Mouse (Mus musculus): Measurements from ENCODE around the gene Rab13.
A peak's percentile ranks its signal among the peaks of the same experiment; 100 is the strongest.
"Not testable (repeated sequence)": the region's sequence is repeated elsewhere in the genome, so short reads cannot be mapped to it uniquely, and the experiment has no call there.

The Rab13 gene

DNA sequence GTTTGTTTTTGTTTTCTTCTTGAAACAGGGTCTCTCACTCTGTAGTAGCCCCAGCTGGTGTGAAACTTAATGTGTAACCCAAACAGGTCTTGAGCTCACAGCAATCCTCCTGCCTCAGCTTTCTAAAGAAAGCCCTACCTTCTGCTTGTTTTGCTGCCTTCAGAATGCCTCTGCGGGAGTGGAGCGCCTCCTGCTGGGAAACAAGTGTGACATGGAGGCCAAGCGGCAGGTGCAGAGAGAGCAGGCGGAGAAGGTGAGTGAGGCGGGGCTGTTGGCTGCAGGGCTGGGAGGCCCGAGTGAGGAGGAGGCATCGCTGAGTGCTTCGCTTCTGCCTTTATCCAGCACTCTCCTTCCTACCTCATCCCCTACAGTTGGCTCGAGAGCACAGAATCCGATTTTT lies 10.8 kb downstream of the Rab13 start:
- DNase-seq (ENCODE audit: inconsistent ontology term): no peak

DNA sequence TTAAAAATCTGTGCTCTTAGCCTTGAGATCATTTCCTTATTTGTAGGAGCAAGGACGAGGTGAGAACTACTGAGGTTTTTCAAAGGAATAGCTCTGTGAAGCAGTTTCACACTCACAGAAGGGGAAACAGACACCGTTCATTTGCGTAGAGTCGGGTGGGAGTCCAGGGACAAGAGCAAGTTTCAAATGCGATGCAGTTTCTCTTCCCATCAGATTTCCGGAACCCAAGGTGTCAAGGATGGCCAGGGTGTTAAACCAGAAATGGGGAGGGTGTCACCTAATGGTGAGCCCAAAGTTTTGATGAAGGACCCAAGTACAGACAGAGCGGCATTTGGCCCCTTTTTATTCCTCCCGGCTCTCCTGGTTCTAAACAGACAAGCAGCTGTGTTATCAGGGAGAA lies 17.6 kb downstream of the Rab13 start:
- DNase-seq (ENCODE audit: inconsistent ontology term): no peak

DNA sequence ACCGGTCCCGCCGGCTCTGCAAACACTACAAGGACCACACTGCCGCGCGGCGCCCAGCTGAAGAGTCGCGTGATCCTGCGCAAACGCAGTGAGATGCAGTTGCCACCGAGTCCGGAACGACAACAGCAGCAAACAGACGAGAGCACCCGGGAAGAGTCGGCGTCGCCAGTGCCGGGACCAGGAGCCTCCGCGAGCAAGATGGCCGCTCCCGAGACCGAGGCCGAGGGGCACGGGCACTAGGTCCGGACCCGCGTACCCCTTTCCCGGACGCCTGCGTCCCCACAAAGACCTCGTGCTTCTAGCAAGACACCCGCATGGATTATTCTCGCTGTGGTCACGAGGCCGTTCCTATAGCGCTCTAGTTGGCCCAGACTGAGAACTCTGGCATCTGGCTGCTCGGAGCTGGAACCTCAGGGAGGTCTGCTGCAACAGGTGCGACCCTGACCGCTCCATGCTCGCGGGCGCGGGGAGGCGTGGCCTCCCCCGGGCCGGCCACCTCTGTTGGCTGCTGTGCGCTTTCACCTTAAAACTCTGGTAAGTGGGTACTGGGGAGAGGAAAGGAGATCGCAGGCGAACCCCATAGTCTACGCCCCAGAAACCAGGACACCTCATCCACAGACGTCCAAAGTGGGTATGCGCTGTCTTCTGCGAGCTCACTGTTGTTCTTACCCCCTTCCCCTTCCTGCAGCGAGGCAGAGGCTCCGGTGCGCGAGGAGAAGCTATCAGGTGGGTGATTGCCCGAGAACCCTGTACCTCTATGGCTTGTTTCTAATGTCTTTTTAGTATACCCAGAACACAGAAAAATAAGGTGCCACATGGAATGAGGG lies 18.2 kb downstream of the Rab13 start, which contains the start of gene Jtb:
Gene Jtb, plus strand, starts transcription at position 91 of the 827 bp plus-strand sequence.
- peak; percentile 91 for DNase-seq (ENCODE audit: inconsistent ontology term)

DNA sequence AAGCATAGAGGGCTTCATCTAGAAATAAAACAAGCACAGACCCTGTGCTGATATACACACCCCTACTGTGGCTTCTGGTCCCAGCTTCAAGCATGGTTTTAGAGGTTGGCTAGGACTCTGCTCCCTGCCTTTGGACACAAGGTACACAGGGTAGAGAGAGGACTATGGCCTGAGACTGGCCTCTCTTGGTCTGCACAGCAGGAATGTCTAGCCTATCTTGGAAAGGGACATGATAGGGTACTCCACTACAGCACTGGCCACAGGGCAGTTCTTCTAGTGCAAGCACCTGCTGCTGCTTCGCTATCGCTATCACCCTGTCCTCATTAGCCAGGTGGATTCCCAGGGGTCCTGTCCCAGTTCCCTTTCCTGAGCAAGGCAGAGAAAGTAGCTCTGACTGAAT lies 27.8 kb downstream of the Rab13 start:
- DNase-seq (ENCODE audit: inconsistent ontology term): no peak

DNA sequence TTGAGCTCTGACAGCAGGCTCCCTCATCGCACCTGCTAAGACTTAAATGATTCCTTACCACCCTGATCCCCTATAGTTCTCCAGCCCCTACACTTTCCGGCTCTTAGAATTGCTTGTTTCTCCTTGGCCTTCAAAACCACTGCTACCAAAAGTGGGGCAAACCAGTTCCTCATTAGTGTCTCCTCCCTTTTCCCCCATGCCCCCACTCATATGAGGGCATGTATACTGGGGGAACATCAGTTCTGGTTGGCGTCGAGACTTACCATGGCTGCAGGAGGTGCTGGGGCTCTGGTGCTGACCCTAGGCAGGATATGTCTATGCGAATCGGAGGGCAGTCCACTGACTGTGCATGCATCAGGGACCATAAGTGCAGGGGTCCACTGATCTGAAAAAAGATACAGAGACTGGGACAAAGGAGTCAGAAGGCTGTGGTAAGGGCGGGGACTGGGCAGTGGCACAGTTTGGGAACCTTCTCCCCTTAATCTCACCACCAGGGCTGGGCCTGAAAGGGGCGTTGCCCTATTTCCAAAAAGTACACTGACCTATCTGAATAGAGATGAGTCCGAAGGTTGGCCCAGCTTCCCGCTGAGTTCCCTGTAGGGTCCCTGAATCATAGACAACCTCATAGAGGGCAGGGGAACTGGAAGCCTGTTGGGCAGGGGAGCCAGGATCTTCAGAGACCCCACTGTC lies 28.3 kb downstream of the Rab13 start:
- no peak for DNase-seq (ENCODE audit: inconsistent ontology term)

DNA sequence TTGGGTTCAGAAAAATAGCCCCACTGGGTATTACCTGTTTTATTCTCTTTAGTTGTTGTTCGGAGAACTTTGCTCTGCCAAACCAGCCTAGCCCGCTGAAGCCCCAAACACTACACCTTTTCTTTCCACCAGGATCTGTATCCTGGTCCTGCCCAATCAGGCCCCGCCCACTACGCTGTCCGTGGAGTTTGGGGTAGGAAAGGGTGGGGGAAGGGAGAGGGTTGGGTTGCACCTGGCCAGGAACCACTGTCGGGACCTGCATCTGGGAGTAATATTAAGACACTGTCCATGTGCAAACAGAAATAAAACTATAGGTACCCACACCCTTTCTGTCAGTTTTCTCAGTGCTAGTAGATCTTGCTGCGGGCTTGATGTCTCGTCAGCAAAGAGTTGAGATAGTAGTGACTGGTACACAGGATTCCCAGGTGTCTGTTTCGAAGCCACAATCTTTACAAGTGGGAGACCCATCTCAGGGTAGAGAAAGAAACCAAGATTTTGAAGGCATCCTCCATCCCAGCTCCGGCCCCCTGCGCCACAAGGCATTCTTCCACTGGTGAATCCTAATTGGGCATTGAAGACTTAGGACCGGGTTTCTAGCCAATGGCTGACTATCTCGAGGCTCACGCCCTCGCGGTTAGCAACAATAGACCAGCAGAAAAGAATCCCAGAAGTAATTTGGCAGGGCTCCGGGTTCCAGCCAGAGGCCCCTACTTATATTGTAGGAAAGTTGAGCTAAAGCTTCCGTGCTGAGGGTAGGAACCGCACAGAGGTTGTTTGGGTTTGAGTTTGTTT lies 29.7 kb downstream of the Rab13 start, which contains the start of gene Creb3l4:
Gene Creb3l4, minus strand, starts transcription at position 529 of the 792 bp plus-strand sequence.
- DNase-seq (ENCODE audit: inconsistent ontology term): peak; percentile 84

DNA sequence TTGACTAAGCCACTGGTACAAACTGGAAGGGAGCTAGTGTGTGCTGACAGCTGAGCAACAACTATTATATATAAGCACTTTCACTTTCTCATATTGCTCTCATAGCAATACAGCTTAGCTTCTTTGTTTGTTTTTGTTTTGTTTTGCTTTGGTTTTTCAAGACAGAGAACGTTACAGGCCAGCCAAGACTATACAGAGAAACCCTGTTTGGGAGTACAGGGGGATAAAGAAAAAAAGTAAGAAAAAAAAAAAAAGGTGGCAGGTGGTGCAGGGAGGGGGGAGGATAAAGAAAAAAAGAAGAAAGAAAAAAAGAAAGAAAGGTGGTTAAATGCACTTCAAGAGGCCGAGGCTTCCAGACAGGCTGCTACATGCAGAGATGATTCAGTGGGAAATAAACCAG lies 31.9 kb downstream of the Rab13 start:
- no peak for DNase-seq (ENCODE audit: inconsistent ontology term)

DNA sequence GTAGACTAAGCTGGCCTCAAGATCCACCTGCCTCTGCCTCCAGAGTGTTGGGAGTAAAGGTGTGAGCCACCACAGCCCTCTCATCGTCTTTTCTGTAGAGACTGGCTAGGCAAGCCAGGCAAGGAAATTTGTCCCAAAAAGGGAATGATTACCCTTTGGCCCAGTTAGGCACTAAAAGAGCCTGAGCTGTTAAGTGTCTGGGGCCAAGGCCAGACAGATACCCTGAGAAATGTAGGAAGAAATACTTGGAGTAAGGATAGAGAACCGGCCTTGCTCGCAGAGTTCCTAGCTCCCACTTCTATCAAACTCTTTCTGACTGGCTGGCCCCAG lies 34.1 kb downstream of the Rab13 start:
- DNase-seq (ENCODE audit: inconsistent ontology term): no peak

DNA sequence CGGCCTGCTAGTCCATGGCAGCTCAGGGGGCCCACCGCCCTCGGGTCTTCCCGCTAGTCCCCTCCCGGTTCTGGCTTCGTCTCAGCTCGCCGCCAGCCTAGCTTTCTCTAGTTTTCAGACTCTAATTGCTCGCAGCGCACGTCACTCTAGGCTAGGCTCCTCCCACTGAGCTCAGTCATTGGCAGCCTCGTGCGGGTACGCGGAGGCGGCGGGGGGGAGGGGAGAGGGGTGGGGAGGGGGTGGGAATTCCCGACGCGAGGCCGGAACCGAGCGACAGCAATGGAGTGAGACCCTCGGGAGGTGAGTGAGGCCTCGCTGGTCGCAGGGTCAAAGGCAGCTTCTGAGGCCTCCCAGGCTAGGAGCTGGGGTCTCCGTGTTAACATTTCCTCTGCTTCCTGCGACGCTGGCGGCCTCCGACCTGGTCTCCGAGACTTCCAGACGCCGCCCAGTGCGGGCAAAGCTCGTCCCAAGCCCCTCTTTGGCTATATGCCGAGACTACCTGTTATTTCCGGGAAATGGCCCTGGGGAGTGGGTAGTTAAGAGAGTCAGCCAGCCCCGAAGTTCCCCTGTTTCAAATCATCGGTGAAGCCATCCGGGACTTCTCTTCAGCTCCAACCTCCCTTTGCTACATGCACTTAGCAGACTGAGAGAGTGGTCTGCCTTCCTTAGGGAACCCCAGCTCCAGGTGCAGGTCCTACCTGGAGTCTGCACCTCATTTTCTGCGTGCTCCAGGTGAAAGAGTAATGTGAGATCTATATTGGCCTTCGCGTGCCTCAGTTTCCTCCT lies 34.7 kb downstream of the Rab13 start, which contains the start of gene Slc39a1:
Gene Slc39a1, plus strand, starts transcription at position 213 of the 786 bp plus-strand sequence.
- peak; percentile 97 for DNase-seq (ENCODE audit: inconsistent ontology term)

DNA sequence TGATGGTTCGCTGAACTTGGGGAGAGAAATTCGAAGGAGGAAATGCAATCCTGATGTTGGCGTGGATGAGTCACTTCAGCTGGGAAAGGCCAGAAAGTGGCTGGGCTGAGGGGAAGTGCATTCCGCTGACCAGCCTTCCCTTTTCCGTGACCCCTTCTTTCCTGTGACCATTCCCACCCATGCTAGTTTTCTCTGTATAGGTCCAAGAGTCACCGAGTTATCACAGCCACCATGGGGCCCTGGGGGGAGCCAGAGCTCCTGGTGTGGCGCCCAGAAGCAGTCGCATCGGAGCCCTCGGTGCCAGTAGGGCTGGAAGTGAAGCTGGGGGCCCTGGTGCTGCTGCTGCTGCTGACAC lies 35.2 kb downstream of the Rab13 start:
- DNase-seq (ENCODE audit: inconsistent ontology term): peak; percentile 60

DNA sequence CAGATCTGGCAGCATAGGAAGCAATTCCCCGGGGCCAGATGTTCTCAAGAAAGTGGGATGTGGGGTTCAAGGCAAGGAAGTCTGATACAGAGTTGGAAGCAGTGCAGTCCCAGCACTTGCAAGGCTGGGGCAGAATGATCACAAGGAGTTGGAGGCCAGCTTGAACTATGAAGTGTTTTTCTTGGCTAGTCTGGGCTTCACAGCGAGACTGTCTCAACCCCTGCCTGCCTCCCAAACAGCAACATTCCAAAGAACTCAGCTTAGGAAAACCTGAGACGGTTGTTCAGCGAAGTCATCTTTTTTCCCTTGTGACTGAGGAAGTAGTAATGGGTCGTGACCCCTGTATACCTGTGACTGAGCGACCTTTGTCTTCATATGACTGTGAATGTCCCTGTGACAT lies 37.3 kb downstream of the Rab13 start:
- DNase-seq (ENCODE audit: inconsistent ontology term): no peak

DNA sequence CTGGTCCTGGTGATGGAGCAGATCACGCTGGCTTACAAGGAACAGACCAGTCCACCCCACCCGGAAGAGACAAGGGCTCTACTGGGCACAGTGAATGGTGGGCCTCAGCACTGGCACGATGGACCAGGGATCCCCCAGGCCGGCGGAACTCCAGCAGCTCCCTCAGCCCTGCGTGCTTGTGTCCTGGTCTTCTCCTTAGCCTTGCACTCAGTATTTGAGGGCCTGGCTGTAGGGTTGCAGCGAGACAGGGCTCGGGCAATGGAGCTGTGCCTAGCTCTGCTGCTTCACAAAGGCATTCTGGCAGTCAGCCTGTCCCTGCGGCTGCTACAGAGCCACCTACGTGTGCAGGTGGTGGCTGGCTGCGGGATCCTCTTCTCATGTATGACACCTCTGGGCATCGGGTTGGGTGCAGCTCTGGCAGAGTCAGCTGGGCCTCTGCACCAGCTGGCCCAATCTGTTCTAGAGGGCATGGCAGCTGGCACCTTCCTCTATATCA lies 38.3 kb downstream of the Rab13 start:
- DNase-seq (ENCODE audit: inconsistent ontology term): not testable (repeated sequence)

DNA sequence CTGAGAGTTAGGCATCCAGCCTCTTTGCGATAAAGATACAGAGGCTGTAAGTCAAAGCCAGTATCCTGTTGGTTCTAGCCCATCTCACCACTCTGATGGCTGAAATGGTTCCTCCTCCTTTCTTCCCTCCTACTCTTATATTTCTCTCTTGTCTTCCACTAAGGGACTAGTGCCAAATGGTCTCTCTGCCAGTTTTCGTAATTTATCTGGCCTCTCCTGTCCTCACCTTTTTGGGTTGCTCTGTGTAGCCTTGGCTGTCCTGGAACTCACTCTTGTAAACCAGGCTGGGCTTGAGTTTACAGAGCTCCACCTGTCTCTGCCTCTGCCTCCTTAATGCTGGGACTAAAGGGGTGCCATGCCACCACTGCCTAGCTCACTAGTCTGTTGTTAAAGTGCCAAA lies 39.2 kb downstream of the Rab13 start:
- DNase-seq (ENCODE audit: inconsistent ontology term): not testable (repeated sequence)

DNA sequence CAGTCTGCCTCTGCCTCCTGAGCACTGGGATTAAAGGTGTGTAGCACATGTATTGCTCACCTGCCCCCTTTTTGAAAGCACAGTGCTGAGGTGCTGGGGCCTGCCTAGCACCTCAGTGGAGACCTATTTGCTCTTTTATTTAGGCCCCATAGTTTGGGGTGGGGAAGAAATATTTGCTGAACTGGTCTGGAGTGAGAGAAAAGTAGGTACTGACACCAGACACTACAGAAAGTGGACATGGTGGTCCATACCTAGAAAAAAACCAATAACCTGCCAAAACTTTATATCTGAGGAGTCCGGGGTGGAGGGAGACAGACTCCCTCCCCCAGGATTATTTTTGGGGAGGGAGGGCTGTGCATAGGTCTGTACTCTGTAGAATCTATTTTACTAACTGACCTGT lies 39.7 kb downstream of the Rab13 start:
- DNase-seq (ENCODE audit: inconsistent ontology term): not testable (repeated sequence)

DNA sequence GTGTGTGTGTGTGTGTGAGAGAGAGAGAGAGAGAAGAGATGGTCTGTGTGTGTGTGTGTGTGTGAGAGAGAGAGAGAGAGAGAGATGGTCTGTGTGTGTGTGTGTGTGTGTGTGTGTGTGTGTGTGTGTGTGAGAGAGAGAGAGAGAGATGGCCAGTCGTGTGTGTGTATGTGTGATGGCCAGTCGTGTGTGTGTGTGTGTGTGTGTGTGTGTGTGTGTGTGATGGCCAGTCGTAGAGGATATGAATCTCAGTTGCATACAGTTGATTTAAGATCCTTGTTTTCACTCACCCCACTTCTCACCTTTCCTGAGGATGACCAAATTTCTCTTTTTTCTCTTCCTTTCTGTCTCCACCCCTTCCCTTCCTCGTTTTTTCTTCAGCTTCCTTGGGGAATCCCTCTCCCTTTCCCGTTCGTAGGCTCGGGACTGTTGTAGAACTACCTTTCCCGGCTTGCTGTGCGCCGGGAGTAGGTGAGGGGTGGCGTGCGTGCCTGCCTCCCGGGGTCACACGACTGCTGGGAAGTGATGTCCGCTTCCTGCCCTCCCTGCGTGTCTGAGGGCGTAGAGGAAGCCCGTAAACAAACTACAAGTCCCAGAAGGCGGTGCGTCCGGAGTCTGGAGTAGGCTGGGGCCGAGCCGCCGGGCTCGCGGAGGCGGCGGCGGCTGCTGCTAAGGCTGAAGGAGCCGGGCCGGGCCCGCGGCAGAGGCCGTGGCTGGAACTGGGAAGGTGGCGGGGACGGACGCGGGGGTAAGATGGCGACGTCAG lies 40.3 kb downstream of the Rab13 start, which contains the start of gene Crtc2:
Gene Crtc2, plus strand, starts transcription at position 511 of the 766 bp plus-strand sequence.
- DNase-seq (ENCODE audit: inconsistent ontology term): peak; percentile 97

DNA sequence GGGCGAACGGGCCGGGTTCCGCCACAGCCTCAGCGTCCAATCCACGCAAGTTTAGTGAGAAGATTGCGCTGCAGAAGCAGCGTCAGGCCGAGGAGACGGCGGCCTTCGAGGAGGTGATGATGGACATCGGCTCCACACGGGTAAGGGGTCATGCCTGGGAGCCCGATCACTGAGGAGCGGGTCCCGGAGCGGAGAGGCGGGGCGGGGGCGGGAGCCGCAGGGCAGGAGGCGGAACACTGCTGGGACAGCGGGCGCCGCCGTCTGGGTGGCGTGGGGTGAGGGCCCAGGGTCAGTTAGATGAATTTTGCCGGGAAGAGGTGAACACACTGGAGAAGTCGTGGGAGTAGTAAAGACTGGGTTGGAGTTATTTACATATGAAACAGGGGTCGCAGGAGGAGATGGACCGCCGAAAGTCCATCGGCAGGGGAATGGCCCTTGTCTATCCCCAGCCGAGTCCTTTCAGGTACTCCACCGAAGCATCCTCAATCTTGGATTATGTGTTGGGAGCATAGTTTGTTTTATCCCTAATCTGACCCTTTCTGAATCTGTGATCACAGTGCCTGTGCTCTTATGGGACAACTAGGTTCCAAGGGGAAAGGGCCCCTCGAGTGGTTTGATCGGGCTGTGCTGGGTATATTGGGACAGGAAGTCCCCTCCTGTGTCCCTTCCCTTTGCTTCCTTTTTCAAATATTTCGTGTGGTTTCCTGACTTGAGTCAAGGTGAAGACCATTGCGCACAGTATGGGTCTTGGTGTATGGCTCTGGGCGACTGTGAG lies 41.1 kb downstream of the Rab13 start:
- peak; percentile 75 for DNase-seq (ENCODE audit: inconsistent ontology term)

DNA sequence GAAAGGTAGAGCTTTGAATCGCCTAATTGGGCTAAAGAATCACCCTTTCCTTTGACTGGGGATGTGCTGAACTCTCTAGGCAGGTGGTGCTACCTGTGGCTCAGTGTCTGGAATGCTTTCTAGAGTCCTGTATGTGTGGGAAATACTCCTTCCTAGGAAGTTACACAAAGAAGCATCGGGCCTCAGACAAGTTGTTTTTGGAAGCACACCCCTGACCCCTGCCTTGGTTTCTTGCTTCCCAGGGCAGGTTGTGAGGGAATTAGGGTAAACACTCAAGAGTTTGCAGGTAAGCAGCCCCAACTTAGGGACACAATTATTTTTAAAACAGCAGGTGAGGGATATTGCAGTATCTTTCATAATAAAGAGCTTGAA lies 41.7 kb downstream of the Rab13 start:
- DNase-seq (ENCODE audit: inconsistent ontology term): no peak

DNA sequence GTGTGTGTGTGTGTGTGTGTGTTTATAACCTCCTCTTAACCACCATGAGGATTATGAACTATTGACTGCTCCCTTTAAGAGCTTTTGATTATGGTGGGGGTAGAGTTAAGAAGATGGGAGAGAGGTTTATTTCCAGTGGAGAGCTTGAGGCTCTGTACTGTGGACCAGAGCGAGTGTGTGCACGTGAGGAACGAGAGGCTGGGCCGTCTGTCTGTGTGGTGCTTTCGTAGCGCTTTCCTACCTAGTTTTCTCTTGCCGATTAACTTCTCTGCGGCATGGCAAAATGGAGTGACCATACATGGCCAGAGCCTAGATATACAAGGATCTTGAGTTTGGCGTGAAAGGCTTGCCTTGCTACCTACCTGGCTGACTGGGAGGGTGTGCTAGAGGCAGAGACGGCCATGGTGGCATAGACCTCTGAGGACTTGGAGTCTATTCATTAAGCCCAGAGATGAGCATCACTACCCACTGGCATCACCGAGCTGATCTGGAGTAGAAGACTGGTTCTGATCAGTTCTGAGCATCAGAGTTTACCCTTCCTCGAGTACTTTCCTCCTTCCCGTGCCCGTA lies 42.4 kb downstream of the Rab13 start:
- no peak for DNase-seq (ENCODE audit: inconsistent ontology term)

DNA sequence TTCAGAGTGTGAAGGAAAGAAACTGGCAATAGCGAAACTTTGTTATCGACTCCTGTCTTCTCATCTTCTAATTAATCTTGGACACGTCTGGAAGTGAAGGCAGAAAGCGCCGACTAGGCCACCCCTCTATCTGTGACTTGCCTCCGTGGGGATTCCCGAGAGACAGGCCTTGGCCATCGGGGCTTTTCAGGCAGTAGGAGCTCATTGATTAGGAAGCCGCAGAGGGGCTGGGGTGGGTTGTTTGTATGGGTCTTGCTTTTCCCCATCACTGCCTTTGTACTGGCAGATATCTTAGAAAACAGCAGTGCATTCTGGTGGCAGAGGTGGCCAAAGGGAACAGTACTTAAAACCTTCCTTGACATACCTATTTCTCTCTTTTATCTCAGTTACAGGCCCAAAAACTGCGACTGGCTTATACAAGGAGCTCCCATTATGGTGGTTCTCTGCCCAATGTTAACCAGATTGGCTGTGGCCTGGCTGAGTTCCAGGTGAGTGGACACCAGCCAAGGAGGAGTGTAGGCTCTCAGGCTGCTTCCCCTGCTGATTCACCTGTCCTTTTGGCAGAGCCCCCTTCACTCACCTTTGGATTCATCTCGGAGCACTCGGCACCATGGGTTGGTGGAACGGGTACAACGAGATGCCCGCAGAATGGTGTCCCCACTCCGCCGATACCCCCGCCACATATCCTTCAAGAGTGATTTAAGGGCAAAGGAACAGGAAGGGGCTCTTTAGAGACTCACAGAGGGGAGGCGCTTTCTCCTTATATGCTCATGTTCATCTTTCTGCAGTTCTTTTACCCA lies 43.4 kb downstream of the Rab13 start:
- DNase-seq (ENCODE audit: inconsistent ontology term): no peak

All from Muller cell, postnatal 12 days (primary cell).